Mouse (Mus musculus) c-Kit-positive CD71-positive TER-119-positive erythroid progenitor cells, embryonic 14.5 days (primary cell): ENCODE data around the gene D16Ertd472e.

Source experiments
- DNase-seq: peaks from one replicate; pipeline ENCODE4 v3.0.0-alpha.2; 2013; ENCODE audit warnings: low spot score

Gene D16Ertd472e

GRCm38 (mm10) chr16:78576478-78577084 lies at the start of gene D16Ertd472e:
TSS of gene D16Ertd472e (minus strand) at chr16:78576708.
- peak; percentile 45 for DNase-seq

- no peak for DNase-seq
Measured at GRCm38 (mm10) chr16:78622755-78623154, 46.2 kb upstream of the D16Ertd472e start.

- peak; percentile 10 for DNase-seq
Measured at GRCm38 (mm10) chr16:78619386-78619785, 42.9 kb upstream of the D16Ertd472e start.

DNA sequence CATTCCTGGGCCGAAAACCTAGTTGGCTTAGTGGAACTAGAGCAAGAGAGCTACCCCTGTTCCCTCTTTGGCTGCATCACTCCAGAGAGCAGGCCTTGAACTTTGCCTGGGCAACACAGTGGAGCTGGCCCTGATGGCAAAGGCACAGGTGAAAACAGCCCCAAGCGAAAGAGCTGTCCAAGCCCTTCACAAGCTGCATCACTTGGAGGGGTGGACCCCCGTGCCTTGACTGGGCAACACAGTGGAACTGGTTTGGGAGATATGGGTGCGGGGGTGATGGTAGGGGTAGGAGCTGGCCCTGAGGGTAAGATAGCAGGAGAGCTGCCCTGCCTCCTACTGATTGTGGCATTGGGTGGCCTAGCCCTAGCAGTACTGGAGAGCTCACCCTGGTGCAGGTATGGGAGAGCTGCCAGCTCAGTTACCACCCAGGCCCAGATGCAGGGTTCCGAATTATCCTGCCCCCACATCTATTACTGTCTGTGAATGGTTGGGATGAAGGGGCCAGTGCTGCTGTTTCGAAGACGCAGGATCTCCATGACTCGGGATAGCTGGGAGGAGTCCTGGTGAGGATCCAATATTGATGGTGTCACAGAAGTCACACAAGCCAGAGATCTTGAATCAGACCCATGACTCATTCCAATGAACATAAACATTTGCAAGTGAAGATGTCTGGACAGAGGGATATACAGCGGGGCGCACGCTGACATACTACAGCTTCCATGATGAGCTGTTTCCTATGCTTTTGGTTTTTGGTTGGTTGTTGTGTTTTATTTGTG lies 41.4 kb upstream of the D16Ertd472e start:
- DNase-seq = no peak

DNA sequence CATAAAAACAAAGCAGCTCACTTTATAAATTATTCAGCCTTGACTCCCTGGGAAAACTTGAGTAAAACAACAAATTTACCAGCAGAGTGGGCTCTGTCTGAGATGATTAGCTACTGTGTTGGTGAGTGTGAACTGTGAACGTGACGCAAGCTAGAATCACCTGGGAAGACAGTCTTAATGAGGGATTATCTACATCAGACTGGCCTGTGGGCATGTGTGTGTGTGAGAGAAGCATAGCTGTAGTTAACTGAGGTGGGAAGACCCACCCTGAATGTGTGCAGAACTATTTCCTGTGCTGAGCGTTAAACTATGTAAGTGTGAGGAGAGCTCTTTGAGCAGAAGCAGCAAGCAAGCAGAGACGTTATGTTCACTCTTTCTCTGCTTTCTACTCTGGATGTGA lies 29.7 kb upstream of the D16Ertd472e start:
- DNase-seq = no peak

- DNase-seq = no peak
Measured at GRCm38 (mm10) chr16:78598919-78599318, 22.4 kb upstream of the D16Ertd472e start.

GRCm38 (mm10) chr16:78596381-78596780 lies 19.9 kb upstream of the D16Ertd472e start:
- DNase-seq = no peak

DNA sequence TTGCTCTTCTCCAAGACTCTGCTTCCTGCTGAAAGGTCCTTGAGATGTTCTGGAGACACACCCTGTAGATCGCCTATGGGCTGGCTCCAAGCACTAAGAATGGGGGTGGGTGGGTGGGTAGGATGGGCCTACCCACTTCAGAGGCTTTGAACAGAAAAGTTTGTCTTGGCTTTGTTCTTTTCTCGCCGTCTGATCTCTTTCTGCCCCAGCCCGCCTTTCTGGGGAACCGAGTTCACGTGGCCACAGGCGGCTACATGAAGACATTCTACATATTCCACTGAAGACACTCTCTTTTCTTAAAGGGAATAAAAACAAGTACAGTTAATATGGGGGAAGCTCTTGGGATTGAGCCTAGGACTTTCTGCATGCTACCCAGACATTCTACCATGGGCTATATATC lies 19.3 kb upstream of the D16Ertd472e start:
- DNase-seq = no peak

DNA sequence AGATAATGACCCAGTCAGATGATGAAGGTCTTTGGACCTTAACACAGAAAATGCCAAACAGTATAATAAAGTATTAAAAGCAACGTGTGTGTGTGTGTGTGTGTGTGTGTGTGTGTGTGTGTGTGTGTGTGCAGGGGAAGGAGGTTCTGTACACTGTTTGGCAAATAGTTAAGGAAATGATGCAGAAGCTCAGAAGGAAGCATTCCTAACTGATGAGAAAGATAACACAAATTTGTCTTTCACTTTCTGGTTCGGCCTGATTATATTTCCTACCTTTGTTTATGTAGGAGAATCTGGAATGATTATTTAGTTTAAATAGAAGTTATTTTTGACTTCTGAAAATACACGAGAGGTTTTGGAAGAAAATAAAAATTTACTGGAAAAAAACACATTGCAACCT lies 17.6 kb upstream of the D16Ertd472e start:
- DNase-seq = no peak

DNA sequence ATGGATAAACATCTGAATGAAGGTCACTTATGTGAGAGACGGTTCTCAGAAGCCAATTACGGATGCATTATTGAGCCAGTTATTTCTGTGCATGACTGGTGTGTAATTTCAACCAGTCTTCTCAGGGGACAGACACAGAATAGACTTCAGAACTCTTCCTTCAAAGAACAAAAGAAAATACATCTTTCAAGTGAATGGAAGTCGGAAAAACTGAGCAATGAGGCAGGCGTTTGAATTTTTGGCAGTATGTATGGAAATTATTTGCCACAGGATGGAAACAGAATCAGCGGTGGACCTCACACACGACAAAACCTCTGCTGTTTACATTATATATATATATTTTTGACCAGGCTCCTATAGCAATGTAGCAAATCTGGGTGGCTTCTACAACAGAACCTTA lies 14.6 kb upstream of the D16Ertd472e start:
- DNase-seq = no peak

GRCm38 (mm10) chr16:78588821-78589220 lies 12.3 kb upstream of the D16Ertd472e start:
- no peak for DNase-seq

DNA sequence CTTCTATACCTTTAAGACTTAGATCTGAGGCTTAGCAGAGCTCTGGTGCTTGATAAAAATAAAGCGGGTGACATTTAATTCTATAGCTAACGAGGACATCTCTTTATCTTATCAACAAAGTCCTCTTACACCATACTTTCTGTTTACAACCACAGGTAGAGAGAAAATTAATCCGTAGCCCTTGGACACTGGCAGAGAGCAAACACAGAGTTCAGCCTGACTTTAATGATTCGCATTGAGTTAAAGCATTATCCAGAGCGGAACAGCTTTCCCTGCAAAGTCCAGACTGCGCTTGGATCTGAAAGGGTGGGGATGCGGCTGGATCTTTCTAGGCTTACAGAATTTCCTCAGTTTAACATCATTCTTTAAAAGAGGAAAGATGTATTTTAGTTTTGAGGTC lies 10.1 kb upstream of the D16Ertd472e start:
- DNase-seq = no peak

DNA sequence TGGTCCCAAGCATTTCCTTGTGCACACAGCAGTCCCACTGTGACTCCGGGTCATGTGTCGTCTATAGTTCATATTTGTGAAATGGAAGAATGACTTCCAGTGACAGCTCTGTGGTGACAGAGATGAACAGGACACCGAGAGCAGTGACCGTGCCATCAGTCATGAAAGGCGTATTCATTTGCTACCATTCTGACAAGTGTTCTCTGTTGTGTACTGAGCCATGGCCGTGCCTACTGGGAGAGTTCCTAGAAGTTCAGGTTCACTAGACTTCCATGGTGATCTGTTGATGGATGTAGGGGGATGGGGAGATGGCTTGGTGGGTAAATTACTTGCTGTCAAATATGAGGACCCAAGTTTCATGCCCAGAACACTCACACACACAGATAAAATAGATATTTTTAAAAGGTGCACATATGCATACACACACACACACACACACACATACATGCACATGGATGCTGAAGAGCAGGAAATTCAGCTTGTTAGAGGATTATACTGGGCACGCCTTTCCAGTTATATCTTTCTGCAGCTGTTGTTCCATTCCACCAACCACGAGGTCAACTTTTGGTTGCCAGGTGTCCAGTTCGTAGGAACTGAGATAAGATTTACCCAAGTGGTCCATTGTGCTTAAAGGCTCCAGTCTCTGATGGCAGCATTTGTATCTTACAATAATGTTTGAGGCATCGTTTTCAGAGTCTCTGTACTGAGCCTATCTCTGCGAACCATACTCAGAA lies 9.3 kb upstream of the D16Ertd472e start:
- no peak for DNase-seq

- DNase-seq = no peak
Measured at GRCm38 (mm10) chr16:78585163-78585562, 8.7 kb upstream of the D16Ertd472e start.

DNA sequence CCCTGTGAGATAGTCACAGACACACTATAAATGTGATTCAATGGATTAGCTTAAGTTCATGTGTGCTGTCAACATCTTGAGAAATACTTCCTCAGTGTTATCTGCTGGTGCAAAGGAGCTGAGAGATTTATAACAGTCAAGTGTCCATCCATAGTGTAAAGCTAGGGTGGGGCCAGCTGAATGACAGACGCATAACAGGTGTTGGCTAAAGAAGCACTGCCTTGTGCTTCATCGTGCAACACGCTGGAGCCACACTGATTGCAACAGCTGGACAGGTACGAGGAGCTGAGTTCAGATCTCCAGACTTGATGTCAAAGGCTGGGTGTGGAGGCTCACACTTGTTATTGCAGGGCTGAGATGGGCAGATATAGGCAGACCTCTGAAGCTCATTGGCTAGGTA lies 7.5 kb upstream of the D16Ertd472e start:
- DNase-seq = no peak

DNA sequence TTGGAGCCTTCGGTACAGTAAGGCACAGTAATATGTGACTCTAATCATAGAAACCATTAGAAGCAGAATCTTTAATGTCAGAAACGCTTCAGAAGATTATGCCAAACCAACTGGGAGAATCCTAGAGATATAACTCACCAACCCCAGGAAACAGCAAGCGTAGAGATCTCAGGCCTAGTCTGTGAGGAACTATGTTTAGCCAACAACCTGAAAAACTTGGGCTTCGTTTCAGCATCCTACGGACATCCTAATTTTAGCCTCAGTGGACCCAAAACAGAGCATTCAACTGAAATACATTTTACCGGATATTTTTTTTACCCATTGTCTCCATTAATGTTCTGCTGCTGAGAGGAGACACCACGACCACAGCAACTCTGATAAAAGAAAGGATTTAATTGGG lies 3.9 kb upstream of the D16Ertd472e start:
- DNase-seq = no peak

DNA sequence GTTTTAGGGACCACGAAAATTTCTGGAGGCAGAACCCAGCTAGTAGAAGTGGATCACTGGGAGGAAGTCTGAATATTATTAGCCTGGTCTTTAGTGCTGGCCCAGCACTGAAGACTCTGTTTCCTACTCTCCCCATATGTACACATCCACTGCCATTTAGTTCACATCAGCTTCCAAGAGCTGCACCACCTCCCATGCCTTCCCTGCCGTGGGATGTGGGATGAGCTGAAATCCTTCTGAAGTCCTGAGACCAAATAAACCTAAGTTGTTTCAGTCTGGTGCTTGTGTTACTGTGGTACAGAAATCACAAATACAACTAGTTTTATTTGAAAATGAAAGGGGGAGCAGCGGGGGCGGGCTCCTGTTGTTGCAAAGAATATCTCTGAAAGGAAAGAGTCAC lies 2.9 kb upstream of the D16Ertd472e start:
- no peak for DNase-seq

GRCm38 (mm10) chr16:78577085-78577671 lies 670 bp upstream of the D16Ertd472e start:
- DNase-seq = peak; percentile 20

DNA sequence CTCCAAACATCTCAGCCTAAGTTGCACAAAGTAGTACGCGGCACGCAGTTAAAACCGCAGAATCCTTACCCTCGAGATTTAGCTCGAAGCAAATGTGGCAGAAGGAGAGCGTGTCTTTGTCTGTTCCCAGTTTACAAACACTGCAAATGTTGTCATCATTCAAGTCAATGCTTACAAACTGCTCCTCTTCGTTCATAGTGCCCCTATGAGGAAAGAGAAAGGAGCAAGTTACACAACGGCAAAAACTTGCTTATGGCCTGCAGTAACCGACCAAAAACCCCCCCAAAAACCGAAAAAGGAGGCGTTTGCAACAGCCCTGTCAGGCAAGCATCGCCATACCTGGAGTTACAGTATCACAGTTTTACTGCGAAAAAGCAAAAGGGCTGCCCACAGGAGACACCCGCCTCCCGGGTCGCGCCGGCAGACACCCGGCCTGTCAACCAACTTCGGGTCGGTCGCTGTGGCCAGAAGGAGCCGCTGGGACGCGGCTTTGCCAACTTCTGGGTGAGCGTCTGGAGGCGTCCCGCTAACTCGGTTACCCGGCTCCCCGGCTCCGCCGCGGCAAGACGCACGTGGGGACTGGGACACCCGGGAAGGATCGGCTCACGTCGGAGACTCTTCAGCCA lies 543 bp downstream of the D16Ertd472e start:
- peak; percentile 37 for DNase-seq

DNA sequence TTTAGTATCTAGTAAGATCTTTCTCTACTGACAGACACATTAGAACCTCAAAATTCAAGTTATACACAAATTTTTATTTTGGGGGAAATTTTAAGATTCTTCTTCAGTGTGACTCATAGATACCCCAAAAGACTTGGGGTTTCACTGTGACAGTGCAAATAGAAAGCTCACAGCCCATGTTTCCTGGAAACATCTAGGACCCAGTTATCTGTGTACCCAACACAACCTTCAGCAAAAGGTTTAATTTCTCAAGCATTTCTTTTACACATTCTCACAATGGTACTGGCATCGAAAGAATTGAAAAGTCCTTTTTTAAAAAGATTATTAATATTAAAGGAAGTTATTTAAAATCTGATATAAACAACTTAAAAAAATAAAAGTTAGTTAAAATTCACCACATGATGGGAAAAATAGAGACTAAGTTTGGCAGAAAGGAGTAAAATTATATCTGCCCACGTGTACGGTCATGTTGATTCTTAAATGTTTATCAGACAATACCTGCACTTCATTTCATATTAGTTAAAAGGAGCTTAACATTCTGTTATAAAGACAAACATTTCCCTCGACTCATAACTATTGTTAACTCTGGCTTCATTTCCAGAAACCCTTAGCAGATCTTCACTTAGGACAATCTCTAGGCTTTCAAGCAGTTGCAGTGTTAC lies 1.2 kb downstream of the D16Ertd472e start:
- peak; percentile 27 for DNase-seq

DNA sequence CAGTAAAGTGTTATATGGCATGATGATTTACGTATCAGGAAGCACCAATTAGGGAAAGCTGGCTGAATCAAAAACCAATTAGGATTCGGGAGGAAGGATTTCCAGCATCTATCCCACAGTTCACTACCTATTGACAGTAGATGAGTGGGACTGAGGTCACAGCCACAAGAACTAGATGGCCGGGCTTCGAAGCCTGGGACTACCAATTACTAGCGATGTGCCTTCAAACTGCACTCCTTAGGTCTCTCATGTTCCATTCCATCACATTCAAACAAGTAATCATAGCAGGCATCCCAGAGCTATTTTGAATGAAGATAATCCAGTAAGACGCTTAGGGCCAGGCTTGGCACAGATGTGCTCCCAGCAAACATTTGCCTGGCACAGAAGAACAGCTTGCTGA lies 2.3 kb downstream of the D16Ertd472e start:
- DNase-seq = no peak

- no peak for DNase-seq
Measured at GRCm38 (mm10) chr16:78573016-78573415, 3.5 kb downstream of the D16Ertd472e start.
